8 mouse cellular contexts compared by ENCODE assay signal in the genomic region with DNA sequence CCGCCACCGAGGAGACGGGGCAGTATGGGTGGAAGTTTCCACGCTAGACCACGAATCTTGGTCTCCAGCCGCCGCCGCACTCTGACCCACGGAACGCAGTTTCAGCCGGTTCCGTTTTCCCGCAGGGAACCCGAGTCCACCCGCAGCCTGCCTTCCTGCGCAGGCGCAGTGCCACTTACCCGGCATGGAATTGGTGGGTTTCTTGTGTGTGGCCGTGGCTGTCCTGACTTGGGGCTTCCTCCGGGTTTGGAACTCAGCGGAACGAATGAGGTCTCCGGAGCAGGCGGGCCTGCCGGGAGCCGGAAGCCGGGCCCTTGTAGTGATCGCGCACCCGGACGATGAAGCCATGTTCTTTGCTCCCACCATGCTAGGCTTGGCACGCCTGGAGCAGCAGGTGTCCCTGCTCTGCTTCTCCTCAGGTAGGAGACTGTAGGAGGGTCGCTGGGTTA. TPM values are rescaled to one million over a fixed set of nuclear protein-coding genes. Genes with fewer than 3 reads are reported as not detected.
DNase-seq lines count a peak whose midpoint lies in the region; ATAC-seq and TF ChIP-seq lines count a peak whose summit lies in the region.

A gene (plus strand): TSS at position 185 of the 449 bp plus-strand sequence.
A gene (minus strand): TSS at position 266 of the 449 bp plus-strand sequence.

- WGBS in heart, embryonic 11.5 days (ENCODE audit: insufficient replicate concordance): under 1% methylated on average over 33 of the region's 33 CpGs
- under 1% methylated on average over 33 of the region's 33 CpGs for WGBS in kidney, embryonic 16.5 days

- peak within 1 kb of the TSS; percentile 81 for H3K27ac ChIP-seq in embryonic fibroblast, embryonic 13.5 days (ENCODE audit: insufficient read depth, low read length)
- H3K27ac ChIP-seq in heart, embryonic 11.5 days (ENCODE audit: low read depth, low read length): peak within 1 kb of the TSS; percentile 98
- peak within 1 kb of the TSS; percentile 98 for H3K27ac ChIP-seq in kidney, embryonic 16.5 days (ENCODE audit: low read length)

- H3K4me3 ChIP-seq in C2C12 (ENCODE audit: insufficient read depth, poor library complexity, severe bottlenecking): peak within 1 kb of the TSS; percentile 98
- peak within 1 kb of the TSS; percentile 73 for H3K4me3 ChIP-seq in embryonic fibroblast, embryonic 13.5 days (ENCODE audit: insufficient read depth, low read length)
- H3K4me3 ChIP-seq in heart, embryonic 11.5 days (ENCODE audit: low read depth, low read length): peak within 1 kb of the TSS; percentile 78
- H3K4me3 ChIP-seq in kidney, embryonic 16.5 days (ENCODE audit: low read length): peak within 1 kb of the TSS; percentile 68

- H3K79me3 ChIP-seq in C2C12 (ENCODE audit: low read depth): peaks cover 55% of the 10 kb centered on the region

- ATAC-seq in heart, embryonic 11.5 days (replicated peaks; ENCODE audit: insufficient number of reproducible peaks, low FRiP score, low TSS enrichment): peak; percentile 32; the same call in 1 of the 2 replicates
- ATAC-seq in kidney, embryonic 16.5 days (ENCODE audit: low FRiP score, low TSS enrichment): peak; percentile 72

- TF ChIP-seq CTCF in C2C12 (IDR thresholded peaks at IDR 0.05; ENCODE audit: control insufficient read depth, insufficient read depth, insufficient read length): no peak
- TF ChIP-seq CTCF in embryonic fibroblast, embryonic 13.5 days (IDR thresholded peaks at IDR 0.05; ENCODE audit: borderline replicate concordance, insufficient read depth, low read length): no peak

- no peaks in the 10 kb centered on the region for H3K27me3 ChIP-seq in C2C12 (ENCODE audit: control insufficient read depth, insufficient read depth, insufficient read length)
- H3K27me3 ChIP-seq in heart, embryonic 11.5 days (ENCODE audit: control insufficient read depth, insufficient read depth, low read length): no peaks in the 10 kb centered on the region
- no peaks in the 10 kb centered on the region for H3K27me3 ChIP-seq in kidney, embryonic 16.5 days (ENCODE audit: insufficient read depth, low read length)

- peak within 1 kb of the TSS; percentile 96 for H3ac ChIP-seq in C2C12 (ENCODE audit: control insufficient read depth, insufficient read length, low read depth)

- H3K9ac ChIP-seq in heart, embryonic 11.5 days (ENCODE audit: low read depth, low read length): peak within 1 kb of the TSS; percentile 92
- peak within 1 kb of the TSS; percentile 99 for H3K9ac ChIP-seq in kidney, embryonic 16.5 days (replicated peaks; ENCODE audit: low read length)

- H3K4me2 ChIP-seq in heart, embryonic 11.5 days: peak within 1 kb of the TSS; percentile 91
- H3K4me2 ChIP-seq in kidney, embryonic 16.5 days (replicated peaks; ENCODE audit: low read depth, low read length): peak within 1 kb of the TSS; percentile 81

- peaks cover 6% of the 10 kb centered on the region for H3K36me3 ChIP-seq in C2C12 (ENCODE audit: control insufficient read depth, insufficient read depth)
- H3K36me3 ChIP-seq in heart, embryonic 11.5 days (ENCODE audit: control insufficient read depth, insufficient read depth, low read length): no peaks in the 10 kb centered on the region
- no peaks in the 10 kb centered on the region for H3K36me3 ChIP-seq in kidney, embryonic 16.5 days (ENCODE audit: insufficient read depth, low read length)

- no peak; the same call in 1 of the 2 replicates for TF ChIP-seq POLR2A in embryonic fibroblast, embryonic 13.5 days (IDR thresholded peaks at IDR 0.05; ENCODE audit: low read depth, low read length)

- H3K4me1 ChIP-seq in embryonic fibroblast, embryonic 13.5 days (ENCODE audit: control insufficient read depth, insufficient read depth, low read length): peaks cover 4% of the 10 kb centered on the region; the same call in 1 of the 2 replicates
- peaks cover 5% of the 10 kb centered on the region; the same call in 1 of the 2 replicates for H3K4me1 ChIP-seq in heart, embryonic 11.5 days (ENCODE audit: control insufficient read depth, insufficient read depth, low read length)
- peaks cover 9% of the 10 kb centered on the region for H3K4me1 ChIP-seq in kidney, embryonic 16.5 days (ENCODE audit: insufficient read depth, low read length)

- DNase-seq in brain, adult 2 months (ENCODE audit: low read depth, low spot score): peak; percentile 95
- peak; percentile 90 for DNase-seq in liver
- DNase-seq in monocyte, adult 2 months (ENCODE audit: low read depth in 1 of 2, low spot score in 2 of 2): peak; percentile 50 to 65
- peak; percentile 59 to 71 for DNase-seq in spleen, postnatal 14 days (ENCODE audit: low spot score in 2 of 2)

- peaks cover 72% of the 10 kb centered on the region for H3K79me2 ChIP-seq in C2C12 (ENCODE audit: control insufficient read depth, insufficient read depth)

- H3K9me3 ChIP-seq in heart, embryonic 11.5 days (replicated peaks; ENCODE audit: control insufficient read depth, low read length): no peaks in the 10 kb centered on the region
- no peaks in the 10 kb centered on the region for H3K9me3 ChIP-seq in kidney, embryonic 16.5 days (ENCODE audit: low read length)

TF ChIP-seq in C2C12, 6 proteins besides CTCF, POLR2A, EP300 and RAD21:
- peak; percentile 30 for TF ChIP-seq MAX (IDR thresholded peaks at IDR 0.05)
- TF ChIP-seq MYOD1 (IDR thresholded peaks at IDR 0.05; ENCODE audit: control insufficient read depth, insufficient read length, low read depth): no peak

RNA-seq across cellular contexts. Expression of the first gene that starts in this region (rescaled TPM):
- polyA plus RNA-seq in C2C12 (2012; fragmentation: generic; extraction: Trizol): 4.5 TPM
- polyA plus RNA-seq in embryonic fibroblast, embryonic 13.5 days (2011; ENCODE audit: insufficient read length, low read depth, missing spikeins): 4.5 and 6.7 TPM in 2 replicates
- 14.0 and 15.1 TPM in 2 replicates for polyA plus RNA-seq in heart, embryonic 11.5 days (2014; fragmentation: Nextera tagmentation; extraction: Ambion mirVana)
- polyA plus RNA-seq in kidney, embryonic 16.5 days (2015; fragmentation: Nextera tagmentation; extraction: Ambion mirVana): 10.9 and 13.1 TPM in 2 replicates

RNA-seq across cellular contexts. Expression of the second gene that starts in this region (rescaled TPM):
- polyA plus RNA-seq in C2C12 (2012; fragmentation: generic; extraction: Trizol): 33.6 TPM
- 179 and 225 TPM in 2 replicates for polyA plus RNA-seq in embryonic fibroblast, embryonic 13.5 days (2011; ENCODE audit: insufficient read length, low read depth, missing spikeins)
- 128 and 149 TPM in 2 replicates for polyA plus RNA-seq in heart, embryonic 11.5 days (2014; fragmentation: Nextera tagmentation; extraction: Ambion mirVana)
- 63.2 and 102 TPM in 2 replicates for polyA plus RNA-seq in kidney, embryonic 16.5 days (2015; fragmentation: Nextera tagmentation; extraction: Ambion mirVana)

Comparison
In these comparisons a context has a peak if more than half of its experiments do, and no peak if none do; other contexts are left out.
1. Peak in every context shown above with its lines: DNase-seq, ATAC-seq, H3K4me3 ChIP-seq and H3K27ac ChIP-seq.